Mouse (Mus musculus): Measurements from ENCODE around the gene Cbln1. TPM values are rescaled to one million over a fixed set of nuclear protein-coding genes. Genes with fewer than 3 reads are reported as not detected.

The Cbln1 gene
- not detected for total RNA-seq (2021)
- long read RNA-seq, experiment 1 = 0 reads
- long read RNA-seq, experiment 2 = 0 reads

DNA sequence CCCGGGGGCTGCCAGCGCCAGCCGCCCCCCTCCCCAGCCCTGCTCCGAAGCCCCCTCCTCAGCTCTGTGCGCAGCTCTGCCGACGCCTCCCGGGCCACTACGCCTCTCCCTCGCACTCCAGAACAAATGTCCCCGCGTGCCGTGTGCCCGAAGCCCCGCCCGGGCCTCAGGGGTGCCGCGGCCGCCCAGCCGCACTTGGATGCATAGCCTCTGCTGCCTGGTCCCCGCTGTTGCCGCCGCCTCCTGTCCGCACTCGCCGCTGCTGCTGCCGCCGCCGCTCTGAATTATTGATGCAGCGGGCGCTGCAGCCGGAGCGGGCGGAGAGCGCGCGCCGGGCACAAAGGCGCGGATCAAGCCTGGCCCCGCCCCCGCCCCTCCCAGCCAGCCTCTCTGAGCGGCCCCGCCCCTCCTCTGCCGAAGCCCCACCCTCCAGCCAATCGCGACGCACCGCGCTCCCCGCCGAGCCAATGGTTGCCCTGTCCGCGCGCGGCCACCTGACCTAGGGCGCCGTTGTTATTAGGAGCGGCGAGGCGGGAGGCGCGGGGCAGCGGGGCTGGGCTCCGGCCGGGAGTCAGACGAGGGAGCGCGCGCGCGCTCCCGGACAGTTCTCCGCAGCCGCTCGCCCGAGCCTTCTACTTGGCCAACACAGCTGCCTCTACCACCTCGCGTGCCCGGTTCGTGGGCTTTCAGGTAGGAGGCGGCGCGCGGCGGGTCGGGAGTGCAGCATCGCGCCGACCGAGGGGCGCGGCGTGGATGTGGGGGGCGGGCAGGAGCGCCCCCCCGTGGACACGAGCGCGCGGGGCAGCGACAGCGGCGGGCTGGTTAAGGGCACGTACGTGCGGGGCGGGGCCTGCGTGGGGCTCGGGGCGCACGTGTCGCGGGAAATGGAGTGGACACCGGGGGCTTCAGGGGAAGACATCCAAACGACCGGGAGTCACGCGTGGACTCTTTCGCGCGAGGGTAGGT lies at the start of gene Cbln1:
Gene Cbln1 (minus strand): TSS at position 339 of the 966 bp plus-strand sequence.
- intact Hi-C loops (cut with DNase I) = loop anchor here (10.0 kb wide), 1 partner anchor 258 kb away; no protein-coding TSS in a partner anchor
- peak; percentile 53 to 78 for DNase-seq

DNA sequence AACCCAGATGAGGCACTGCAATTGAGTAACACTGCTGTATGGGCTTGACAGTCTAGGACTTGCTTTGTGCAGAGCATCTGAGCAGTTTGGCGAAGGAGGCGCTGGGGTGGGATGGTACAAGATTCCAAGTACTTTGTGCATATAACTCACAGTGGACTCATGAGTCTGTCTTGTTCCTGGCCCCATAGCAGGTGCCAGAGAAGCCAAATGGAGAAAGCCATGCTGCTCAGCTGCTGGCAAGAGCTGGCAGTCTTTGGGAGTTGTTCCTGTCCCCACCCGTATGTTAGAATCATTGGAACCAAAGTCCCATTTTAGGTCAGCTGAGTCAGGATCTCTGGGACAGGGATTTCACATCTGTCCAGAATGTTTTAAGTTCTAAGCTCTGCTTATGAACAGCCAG lies 44.7 kb upstream of the Cbln1 start:
- intact Hi-C loops (cut with DNase I) = no loop called here
- no peak for DNase-seq

DNA sequence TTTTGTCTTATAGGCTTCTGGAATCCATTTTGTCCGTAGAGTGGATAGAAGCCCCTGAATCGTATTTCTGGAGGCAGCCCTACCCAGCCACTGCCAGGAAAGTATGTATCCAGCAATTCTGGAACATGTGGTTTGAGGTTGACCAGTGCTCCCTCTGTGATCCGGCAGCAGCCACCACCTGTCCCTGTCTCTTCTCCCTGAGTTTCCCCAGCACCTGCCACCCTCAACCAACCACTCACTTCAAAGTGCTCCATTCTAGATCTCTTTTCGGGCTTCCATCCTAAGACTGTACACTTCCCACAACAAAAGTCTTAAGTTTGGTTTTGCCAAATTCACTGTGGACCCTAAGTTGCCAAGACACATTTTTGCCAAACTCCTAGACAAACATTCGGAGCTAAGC lies 41.4 kb upstream of the Cbln1 start:
- intact Hi-C loops (cut with DNase I) = no loop called here
- no peak for DNase-seq

DNA sequence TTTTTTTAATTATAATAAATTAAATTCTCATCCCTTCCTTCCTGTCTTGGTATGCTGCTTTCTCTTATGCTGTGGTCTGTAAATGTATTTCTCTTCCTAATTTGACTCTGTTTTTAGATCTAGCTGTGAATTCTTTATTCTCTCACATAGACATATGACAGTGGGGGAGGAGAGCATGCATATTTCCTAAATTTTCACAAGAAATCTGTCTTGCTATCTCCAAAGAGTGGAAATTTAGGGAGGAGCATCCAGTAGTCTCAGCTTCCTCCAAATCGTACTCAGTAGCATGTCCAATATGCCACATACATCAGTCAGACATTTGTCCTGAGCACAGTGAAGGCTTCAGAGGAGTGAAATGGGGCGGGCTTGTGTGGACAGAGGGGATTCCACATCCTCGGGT lies 40.9 kb upstream of the Cbln1 start:
- intact Hi-C loops (cut with DNase I) = no loop called here
- no peak for DNase-seq

DNA sequence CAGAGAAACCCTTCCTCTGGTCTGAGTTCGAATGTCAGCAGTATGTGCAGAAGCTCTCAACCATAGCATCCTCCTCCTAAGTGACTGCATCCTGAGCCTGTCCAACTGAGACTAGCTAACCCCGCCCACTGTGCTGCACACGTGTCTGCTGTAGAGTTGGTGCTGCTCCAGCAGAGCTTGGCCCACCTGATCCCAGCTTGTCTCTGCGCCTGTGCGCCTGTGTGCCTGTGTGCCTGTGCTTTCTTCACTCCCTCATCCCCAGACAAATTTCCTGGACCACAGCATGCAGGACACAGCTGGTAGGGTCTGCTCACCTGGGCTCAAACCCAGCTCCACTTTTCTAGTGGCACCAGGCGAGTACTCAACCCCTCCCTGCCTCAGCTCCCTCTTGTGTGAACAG lies 40.2 kb upstream of the Cbln1 start:
- intact Hi-C loops (cut with DNase I) = no loop called here
- no peak for DNase-seq

DNA sequence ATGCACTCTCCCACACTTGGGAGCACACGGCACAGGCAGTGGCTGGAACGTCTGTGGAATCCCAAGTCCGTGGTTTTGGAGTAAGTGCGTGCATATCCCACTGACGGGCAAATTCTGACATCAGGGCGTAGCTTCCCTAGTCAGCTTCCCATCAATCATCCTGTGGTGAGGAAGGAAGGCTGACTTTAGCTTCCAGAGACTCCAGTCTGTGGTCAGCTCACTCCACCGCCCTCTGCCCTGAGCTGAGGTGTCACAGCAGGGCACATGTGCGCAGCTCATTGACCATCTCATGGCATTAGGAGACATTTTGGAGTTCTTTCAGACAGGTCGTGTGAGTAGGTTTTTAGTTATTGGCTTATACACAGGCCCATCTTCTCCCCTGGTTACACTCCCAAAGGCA lies 34.6 kb upstream of the Cbln1 start:
- no peak for DNase-seq
- intact Hi-C loops (cut with DNase I) = no loop called here

DNA sequence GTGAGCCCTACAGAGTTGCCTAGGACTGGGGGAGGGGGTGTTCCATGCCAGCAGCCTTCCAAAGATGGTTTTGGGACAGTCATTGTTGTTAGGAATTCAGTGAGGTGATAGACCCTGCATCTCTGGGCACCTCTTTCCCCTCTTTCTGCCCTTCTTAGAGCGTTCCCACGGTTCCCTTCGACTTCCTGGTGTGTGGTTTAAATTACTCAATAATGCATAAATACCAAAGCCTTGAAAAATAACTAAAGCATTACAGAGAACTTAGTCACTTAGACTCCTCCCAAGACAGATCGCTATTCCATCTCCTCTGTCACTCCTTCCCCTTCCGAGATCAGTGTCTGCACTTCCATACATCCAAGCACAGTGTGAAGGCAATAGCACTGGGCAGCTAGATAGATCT lies 32.0 kb upstream of the Cbln1 start:
- intact Hi-C loops (cut with DNase I) = no loop called here

DNA sequence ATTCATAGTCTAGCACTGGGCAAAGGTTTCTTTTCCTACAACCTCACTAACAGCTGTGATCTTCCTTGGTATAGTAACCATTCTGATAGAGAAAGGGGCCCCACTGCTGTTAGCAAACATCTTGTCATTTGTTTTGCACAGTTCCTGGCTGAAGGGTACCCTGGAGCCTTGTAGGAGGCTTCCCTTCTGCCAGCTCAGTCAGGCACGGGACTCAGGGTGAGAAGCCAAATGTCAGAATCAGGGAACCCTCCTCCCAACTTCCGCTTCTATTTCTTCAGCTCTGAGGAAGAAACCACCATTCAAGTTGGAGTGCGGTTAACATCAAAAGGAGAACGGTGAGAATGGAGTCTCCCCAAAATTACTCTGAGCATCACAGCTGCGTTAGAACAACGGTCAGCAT lies 30.3 kb upstream of the Cbln1 start:
- no peak for DNase-seq
- intact Hi-C loops (cut with DNase I) = no loop called here

More for the DNA sequence above, 32.0 kb upstream of the Cbln1 start:
- no peak for DNase-seq

DNA sequence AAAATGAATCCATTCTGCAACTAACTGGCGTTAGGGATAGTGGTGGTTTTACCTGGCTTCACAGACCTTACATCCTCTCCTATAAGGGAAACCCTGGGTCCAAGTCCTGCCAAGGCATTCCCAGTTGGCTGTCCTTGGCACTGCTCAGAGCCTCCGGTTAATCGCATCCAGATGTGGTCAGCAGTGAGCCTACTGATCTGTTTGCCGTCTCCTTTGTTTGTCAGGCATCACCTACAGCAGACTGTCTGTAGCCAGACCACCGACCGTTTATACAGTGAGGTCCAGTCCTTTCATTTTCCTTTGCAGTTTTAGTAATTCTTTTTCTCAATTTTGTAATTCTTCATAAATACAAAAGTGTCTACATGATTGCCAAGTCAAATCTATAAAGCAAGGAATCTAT lies 25.2 kb upstream of the Cbln1 start:
- no peak for DNase-seq
- intact Hi-C loops (cut with DNase I) = no loop called here

DNA sequence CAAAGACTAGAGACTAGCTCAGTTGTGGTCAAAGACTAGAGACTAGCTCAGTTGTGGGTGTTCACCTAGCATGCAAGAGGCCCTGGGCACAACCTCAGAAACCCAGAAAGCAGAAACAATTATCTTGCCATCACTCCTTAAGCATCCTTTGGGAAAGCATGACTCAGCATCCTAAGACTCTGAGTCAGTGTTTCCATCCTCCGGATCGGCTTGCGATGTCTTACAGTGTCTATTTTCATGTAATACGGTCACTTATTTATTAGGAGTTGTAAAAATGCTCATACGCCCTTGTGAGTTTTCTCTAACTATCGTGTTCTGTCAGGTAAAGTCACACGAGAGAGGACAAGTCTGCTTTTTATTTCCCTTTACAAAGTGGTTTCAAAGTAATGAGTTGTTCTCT lies 24.1 kb upstream of the Cbln1 start:
- intact Hi-C loops (cut with DNase I) = no loop called here

DNA sequence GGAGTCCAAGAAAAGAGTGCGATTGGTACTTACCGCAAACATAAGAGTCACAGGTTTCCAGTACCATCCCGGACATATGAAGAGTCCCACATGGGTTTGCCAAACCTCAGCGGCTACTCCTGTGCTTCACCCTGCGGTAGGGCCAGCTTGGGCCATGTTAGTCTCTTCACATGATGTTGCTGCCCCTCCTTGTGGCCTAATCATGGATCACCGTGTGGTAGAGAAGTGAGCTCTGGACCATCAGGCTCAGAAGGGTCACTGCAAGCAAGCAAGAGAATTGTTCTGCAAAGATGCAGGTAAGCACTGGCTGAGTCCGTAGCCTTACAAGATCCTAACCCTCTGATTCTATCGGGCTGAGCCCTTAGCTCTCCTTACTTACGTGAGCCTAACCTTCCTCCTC lies 22.5 kb upstream of the Cbln1 start:
- intact Hi-C loops (cut with DNase I) = no loop called here
- no peak for DNase-seq

More for the DNA sequence above, 24.1 kb upstream of the Cbln1 start:
- DNase-seq = no peak

DNA sequence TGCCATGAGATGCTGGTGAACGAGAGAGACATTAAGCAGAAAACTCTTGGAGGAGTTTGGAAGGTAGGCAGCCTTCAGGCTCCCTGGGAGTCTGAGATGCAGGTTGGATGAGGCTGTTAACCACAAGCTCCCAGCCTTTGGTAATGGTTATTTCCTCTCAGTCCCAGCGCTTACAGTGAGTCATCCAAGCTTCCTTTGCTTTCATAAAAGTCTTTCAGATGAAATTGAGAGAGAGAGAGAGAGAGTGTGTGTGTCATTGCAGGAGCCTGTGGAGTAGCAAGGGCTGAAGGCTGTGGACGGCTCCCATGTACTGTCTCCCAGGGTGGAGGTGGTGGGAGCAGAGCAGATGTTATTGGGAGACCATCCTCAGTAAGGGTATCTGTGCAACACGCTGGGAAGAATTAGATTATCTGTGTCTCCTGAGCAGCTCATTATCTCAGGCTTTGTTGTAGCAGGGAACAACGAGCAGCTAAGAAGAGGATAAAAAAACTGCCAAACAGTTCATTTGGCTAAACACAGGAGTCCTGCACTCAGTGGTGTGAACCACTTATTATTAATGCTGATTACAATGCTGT lies 17.5 kb upstream of the Cbln1 start:
- no peak for DNase-seq
- intact Hi-C loops (cut with DNase I) = no loop called here

DNA sequence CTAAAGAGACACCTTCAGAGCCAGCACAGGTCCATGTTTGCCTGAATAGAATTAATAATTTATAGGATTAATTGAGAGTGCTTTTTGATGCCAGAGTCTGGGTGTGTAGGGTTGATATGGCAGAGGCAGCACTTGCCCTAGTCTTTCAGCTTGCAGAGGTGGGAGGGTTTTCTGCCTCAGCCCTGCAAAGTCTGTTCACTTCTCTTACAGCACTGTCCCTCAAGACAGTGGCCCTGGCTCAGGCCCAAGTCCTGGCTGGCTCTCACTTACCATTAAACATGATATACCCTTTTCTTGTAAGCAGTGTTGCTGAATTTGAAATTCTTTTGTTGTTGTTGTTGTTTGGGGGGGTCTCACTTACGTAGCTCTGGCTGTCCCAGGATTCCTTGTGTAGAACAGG lies 9.0 kb upstream of the Cbln1 start:
- intact Hi-C loops (cut with DNase I) = no loop called here
- no peak for DNase-seq

DNA sequence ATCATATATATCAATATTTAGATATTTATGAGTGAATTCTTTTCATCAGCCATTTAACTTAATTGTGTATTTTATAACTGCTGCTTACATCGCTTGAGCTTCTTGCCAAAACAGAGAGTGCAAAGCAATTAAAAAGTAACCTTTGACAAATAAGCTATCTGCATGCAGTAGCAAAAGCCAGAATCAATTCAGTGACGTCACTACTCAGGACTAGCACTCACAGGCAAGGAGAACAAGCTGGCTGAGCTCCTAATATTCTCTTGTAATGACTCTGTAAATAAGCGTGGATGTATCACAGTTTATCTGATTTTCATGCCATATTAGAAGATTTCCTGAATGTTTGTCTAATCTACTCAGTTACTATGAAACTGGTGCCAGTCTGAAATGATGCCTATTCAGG lies 5.8 kb upstream of the Cbln1 start:
- no peak for DNase-seq
- intact Hi-C loops (cut with DNase I) = loop anchor here (10.0 kb wide), 1 partner anchor 263 kb away; no protein-coding TSS in a partner anchor

DNA sequence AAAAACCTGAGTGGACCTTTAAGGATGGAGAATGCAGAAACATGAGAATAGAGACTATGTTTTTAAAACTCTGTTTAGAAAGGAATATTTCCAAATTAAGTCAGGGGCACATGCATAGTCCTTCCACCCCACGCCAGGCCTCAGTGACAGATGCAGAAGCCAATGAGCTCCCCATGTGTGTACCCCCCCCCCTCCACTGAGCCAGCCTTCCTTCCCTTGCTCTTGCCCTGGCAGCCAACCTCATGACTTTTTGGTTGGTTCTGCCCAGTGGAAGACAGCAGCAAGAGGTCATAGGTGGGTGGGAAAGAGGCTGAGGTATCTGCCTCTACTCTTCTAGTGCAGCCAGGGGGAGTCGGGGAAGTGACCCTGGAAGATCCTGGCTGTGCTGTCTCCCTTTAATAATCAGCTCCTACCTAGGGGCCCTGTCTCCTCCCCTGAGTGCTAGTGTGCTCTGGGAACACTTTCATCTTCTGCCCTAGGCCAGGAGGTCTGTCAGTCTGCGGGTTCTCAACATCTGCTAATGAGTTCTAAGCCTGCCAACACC lies 4.8 kb upstream of the Cbln1 start:
- intact Hi-C loops (cut with DNase I) = loop anchor here (10.0 kb wide), 1 partner anchor 262 kb away; no protein-coding TSS in a partner anchor
- DNase-seq = no peak

DNA sequence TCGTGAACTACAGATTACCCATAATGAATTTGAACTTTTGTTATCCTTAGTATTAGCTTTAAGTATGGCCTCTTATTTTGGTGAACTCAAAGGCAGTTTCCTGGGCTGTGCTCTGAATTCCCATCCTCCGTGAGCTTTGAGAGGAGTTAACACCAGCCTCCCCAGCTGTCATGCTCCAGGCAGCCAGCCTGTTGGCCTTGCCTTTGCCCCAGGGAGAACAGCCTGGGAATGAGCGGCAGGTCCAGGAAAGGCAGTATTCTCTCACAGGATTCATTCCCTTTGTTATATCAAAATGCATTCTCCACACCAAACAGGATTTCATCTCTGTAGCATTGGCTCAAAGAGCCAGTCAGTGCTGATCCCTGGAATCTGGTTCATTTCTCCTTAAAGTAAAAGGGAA lies 3.1 kb upstream of the Cbln1 start:
- no peak for DNase-seq
- intact Hi-C loops (cut with DNase I) = loop anchor here (10.0 kb wide), 1 partner anchor 261 kb away; no protein-coding TSS in a partner anchor

DNA sequence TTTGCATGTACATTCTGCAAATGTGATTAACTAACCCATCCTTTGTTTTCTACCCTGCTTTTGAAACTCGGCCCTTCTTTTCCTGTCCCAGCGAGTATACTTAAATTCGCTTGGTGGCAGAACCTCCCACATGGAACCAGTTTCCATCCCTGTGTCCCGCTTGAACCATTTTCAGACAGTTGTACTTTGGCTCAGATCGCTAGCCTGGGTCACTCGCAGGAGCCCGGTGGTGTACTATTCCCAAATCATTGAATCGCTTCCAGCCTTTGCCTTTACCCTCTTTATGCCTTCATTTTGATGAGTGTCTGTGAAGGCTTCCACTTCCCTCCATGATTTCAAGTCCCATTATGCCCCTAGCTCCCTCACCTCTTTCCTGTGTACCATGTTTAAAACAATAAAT lies 2.0 kb upstream of the Cbln1 start:
- intact Hi-C loops (cut with DNase I) = loop anchor here (10.0 kb wide), 1 partner anchor 260 kb away; no protein-coding TSS in a partner anchor
- no peak for DNase-seq

DNA sequence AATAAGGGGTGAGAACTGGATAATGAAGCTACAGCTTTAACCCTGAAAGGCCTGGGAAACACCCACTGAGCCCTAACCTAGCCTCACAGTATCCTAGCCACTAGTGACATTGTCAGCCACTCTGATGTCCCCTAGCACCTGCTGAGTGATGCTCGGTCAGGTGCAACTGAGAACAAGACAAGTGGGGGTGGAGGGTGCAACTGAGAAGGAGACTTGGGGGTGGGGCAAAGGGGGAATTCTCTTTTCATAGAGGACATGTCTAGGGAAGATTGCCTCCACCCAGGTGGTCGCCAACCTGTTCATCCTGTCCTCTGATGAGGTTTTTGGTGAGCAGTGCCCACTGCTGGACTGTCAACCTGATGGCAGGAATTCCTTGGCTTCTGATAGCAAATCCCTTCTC lies 1.5 kb upstream of the Cbln1 start:
- intact Hi-C loops (cut with DNase I) = loop anchor here (10.0 kb wide), 1 partner anchor 259 kb away; no protein-coding TSS in a partner anchor
- DNase-seq = no peak

DNA sequence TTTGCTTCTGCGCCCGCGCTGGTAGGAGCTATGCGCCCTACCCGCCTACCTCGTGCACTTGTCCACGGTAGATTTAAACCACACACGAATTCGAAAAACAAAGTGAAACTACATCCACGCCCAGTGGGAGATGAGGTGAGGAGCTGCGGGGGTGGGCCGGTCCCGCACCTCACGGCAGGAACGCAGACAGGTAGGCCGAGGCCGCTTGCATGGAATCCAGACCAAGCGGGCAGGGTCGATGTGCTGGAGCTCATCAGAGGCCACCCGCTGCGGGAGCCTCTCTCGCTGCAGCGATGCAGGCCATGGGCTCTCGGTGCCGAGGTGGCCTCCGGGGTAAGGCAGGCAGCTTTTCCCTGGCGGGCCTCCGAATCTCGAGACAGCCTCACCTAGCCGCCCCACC lies 905 bp upstream of the Cbln1 start:
- intact Hi-C loops (cut with DNase I) = loop anchor here (10.0 kb wide), 1 partner anchor 259 kb away; no protein-coding TSS in a partner anchor
- DNase-seq = no peak

DNA sequence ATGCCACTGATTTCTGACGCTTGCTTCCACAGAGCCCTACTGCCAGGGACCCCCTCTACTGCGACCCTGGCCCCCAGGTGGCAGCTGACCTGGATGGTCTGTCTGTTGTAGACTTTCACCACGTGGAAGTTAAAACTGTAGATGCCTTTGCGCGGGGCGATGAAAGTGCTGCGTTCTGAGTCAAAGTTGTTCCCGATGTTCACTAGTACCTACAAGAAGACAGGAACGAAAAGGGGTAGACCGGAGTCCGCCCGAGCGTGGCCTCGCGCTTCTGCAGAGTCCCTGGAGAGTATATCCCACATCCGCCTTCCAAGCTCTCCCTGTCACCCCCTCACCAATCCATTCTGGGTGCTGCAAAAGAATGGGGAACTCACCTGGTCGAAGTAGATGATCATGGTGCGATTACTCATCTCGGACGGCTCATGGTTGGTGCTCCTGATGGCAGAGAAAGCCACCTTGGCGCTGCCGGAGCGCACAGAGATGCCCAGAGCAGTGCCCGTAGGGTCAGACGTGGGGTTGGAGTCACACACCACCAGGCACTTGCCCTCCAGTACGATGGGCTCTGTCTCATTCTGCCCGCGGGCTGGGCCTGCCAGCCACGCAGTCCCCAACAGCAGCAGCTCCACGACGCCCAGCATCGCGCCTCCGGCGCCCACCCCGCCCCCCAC lies 672 bp downstream of the Cbln1 start:
- no peak for DNase-seq
- intact Hi-C loops (cut with DNase I) = loop anchor here (10.0 kb wide), 1 partner anchor 257 kb away; no protein-coding TSS in a partner anchor

Data from gastrocnemius, postnatal 36 days (tissue).